Mouse (Mus musculus) lung, embryonic 16.5 days (tissue): Measurements from ENCODE around the gene Rab23. TPM values are rescaled to one million over a fixed set of nuclear protein-coding genes. Genes with fewer than 3 reads are reported as not detected.

Experiments used
- ATAC-seq: fragments of 200-750 bp; cut with Nextera tagmentation; 2 replicates; pipeline ENCODE4 v1.8.0; 2017; ENCODE audit warnings: low read depth, mild to moderate bottlenecking, moderate library complexity
- H3K27ac ChIP-seq: fragments of 300-500 bp; sonication (generic); 2 replicates; pipeline ENCODE4 v1.5.1; 2014; ENCODE audit warnings: mild to moderate bottlenecking, control low read depth, low read length
- H3K27me3 ChIP-seq: fragments of 300-500 bp; sonication (generic); 2 replicates; pipeline ENCODE4 v1.6.1; 2014; ENCODE audit warnings: low read depth, low read length, mixed read lengths; ENCODE audit not compliant: control insufficient read depth, insufficient read depth
- H3K36me3 ChIP-seq: fragments of 300-500 bp; sonication (generic); 2 replicates; pipeline ENCODE4 v1.6.1; 2014; ENCODE audit warnings: low read length; ENCODE audit not compliant: control insufficient read depth, insufficient read depth
- H3K4me1 ChIP-seq: fragments of 300-500 bp; sonication (generic); replicated peaks from 2 replicates; pipeline ENCODE4 v1.6.1; 2014; ENCODE audit warnings: low read length, mixed read lengths; ENCODE audit not compliant: control insufficient read depth, insufficient read depth
- H3K4me2 ChIP-seq: fragments of 300-500 bp; sonication (generic); 2 replicates; pipeline ENCODE4 v1.6.1; 2014; ENCODE audit warnings: low read depth, low read length, control low read depth
- H3K4me3 ChIP-seq: fragments of 300-500 bp; sonication (generic); 2 replicates; pipeline ENCODE4 v1.5.1; 2014; ENCODE audit warnings: mild to moderate bottlenecking, low read length, control low read depth
- H3K9ac ChIP-seq: fragments of 300-500 bp; sonication (generic); 2 replicates; pipeline ENCODE4 v1.6.1; 2014; ENCODE audit warnings: low read length, control low read depth
- H3K9me3 ChIP-seq: fragments of 300-500 bp; sonication (generic); 2 replicates; pipeline ENCODE4 v1.6.1; 2016; ENCODE audit warnings: low read length; ENCODE audit not compliant: control insufficient read depth
- WGBS: fragments of 180-500 bp; shearing (Covaris S2); extraction: QIAGEN DNeasy Blood & Tissue Kit; methylation state at CpG from one replicate; pipeline ENCODE4 v1.1.7; 2014; 5-methylcytosine and 5-hydroxymethylcytosine counted together
- polyA plus RNA-seq: library from polyadenylated mRNA; unstranded; fragments of >200 nt; fragmentation: Nextera tagmentation; extraction: Ambion mirVana; gene quantifications from 2 replicates; pipeline ENCODE4 v1.2.1, GENCODE M21; 2015

Gene Rab23
- polyA plus RNA-seq, 1 experiment from 2014 or later: 24.9 TPM

DNA sequence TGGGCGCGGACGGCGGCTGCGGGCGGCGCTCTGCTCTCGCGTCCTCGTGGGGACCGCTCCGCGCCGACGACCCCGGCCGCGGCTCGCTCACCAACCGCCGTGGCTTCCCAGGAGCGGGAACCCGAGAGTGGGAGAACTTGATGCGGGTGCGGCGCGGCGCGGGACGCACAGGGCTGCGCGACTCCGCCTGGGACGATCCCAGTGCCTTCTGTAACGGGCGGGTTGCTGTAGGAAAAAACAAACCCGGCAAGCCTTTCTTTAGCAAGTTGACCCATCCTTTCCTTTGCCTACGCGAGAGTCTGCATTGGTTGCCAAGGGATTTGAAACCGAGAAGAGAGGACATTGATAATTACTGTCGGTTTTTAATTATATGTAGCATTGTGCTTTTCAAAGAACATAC, 544 bp downstream of the Rab23 start:
- Histone ChIP-seq H3K27ac (peak overlapping the region; percentile 86), H3K4me3 (peak overlapping the region; percentile 70), H3K9me3 (no peaks in the 10 kb centered on the region), H3K4me2 (peak overlapping the region; percentile 61), H3K36me3 (peaks cover 14% of the 10 kb centered on the region), H3K4me1 (peaks cover 4% of the 10 kb centered on the region; the same call in 1 of the 2 replicates), H3K27me3 (no peaks in the 10 kb centered on the region), H3K9ac (peak overlapping the region; percentile 88)
- WGBS: under 1% methylated on average over 26 of the region's 41 CpGs
- ATAC-seq: peak; percentile 70; the same call in 1 of the 2 replicates

- no peak overlapping the region for H3K4me3 ChIP-seq
- H3K4me1 ChIP-seq: peaks cover 4% of the 10 kb centered on the region; the same call in 1 of the 2 replicates
- H3K27me3 ChIP-seq: no peaks in the 10 kb centered on the region
- peak overlapping the region; percentile 61 for H3K4me2 ChIP-seq
- WGBS: 80% methylated on average over 7 of the region's 7 CpGs
- no peaks in the 10 kb centered on the region for H3K9me3 ChIP-seq
- H3K36me3 ChIP-seq: peaks cover 18% of the 10 kb centered on the region
- no peak overlapping the region for H3K27ac ChIP-seq
- peak overlapping the region; percentile 37; the same call in 1 of the 2 replicates for H3K9ac ChIP-seq
- ATAC-seq: no peak
Measured at GRCm38 (mm10) chr1:33721020-33721419, 1.3 kb downstream of the Rab23 start.

GRCm38 (mm10) chr1:33724516-33724915, 4.8 kb downstream of the Rab23 start:
- WGBS: 88% methylated on average over 6 of the region's 6 CpGs
- peaks cover 4% of the 10 kb centered on the region; the same call in 1 of the 2 replicates for H3K4me1 ChIP-seq
- H3K9me3 ChIP-seq: no peaks in the 10 kb centered on the region
- no peak overlapping the region for H3K27ac ChIP-seq
- no peak overlapping the region for H3K9ac ChIP-seq
- ATAC-seq: no peak
- no peaks in the 10 kb centered on the region for H3K27me3 ChIP-seq
- H3K4me2 ChIP-seq: no peak overlapping the region
- no peak overlapping the region for H3K4me3 ChIP-seq
- peaks cover 25% of the 10 kb centered on the region for H3K36me3 ChIP-seq

GRCm38 (mm10) chr1:33725086-33725485, 5.4 kb downstream of the Rab23 start:
- H3K4me1 ChIP-seq: peaks cover 4% of the 10 kb centered on the region; the same call in 1 of the 2 replicates
- H3K9ac ChIP-seq: no peak overlapping the region
- H3K27me3 ChIP-seq: no peaks in the 10 kb centered on the region
- no peaks in the 10 kb centered on the region for H3K9me3 ChIP-seq
- WGBS: 93% methylated on average over 5 of the region's 5 CpGs
- H3K4me3 ChIP-seq: no peak overlapping the region
- no peak for ATAC-seq
- H3K36me3 ChIP-seq: peaks cover 25% of the 10 kb centered on the region
- no peak overlapping the region for H3K4me2 ChIP-seq
- no peak overlapping the region for H3K27ac ChIP-seq

DNA sequence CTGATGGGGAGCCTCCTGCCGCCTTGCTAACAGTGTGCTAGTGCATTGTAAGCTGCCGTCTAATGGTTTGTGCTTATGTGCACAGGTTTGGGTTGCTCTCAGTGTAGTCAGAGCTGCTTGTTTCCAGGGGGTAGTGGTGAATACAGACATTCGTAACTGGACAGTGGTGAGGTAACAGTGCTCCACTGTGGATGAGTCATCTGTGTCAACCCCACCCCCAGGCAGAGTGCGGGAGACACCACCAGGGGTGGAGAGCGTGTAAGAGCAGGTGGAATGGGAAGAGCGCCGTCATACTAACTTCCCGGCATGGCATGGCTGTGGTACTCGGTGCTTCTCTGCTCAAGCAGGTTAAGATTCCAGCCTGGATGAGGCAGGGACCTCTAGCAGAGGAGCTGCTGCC, 13.4 kb downstream of the Rab23 start:
- no peak overlapping the region for H3K9ac ChIP-seq
- 82% methylated on average over 9 of the region's 9 CpGs for WGBS
- no peak for ATAC-seq
- no peaks in the 10 kb centered on the region for H3K4me1 ChIP-seq
- no peaks in the 10 kb centered on the region for H3K9me3 ChIP-seq
- no peak overlapping the region for H3K4me2 ChIP-seq
- H3K27ac ChIP-seq: no peak overlapping the region
- H3K4me3 ChIP-seq: no peak overlapping the region
- H3K36me3 ChIP-seq: peaks cover 23% of the 10 kb centered on the region
- H3K27me3 ChIP-seq: no peaks in the 10 kb centered on the region

DNA sequence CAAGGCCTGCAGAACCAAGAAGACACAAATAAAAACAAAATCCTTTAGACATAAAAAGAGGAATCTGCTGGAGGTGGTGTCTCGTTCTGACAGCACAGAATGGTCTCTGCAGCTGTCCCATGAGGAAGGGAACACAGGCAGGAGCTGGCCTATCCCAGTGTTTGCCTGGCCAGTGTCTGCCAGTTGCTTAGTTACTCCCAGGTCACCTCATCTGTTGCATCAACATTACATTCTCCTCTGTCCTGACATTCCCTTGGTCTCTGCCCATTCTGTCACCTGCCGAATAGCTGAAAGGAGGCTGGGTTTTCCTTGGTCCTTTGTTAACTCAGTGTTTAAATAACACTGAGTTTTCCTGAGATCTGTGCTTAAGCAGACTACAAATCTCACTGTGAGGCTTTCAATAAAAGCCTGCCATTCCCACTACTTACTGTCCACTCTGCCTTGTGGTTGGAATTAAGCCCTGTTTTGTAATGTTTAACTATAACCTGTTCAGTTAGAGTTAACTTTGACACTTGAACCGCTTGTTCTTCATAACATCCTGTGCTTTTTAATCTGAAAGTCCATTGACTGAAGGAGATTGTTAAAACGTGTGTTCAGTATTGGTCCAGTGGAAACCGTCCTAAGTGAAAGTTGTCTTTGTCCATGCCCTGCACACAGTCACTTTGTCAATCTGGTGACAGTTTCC, 14.5 kb downstream of the Rab23 start:
- WGBS: 63% methylated on average over 5 of the region's 5 CpGs
- Histone ChIP-seq H3K4me3 (no peak overlapping the region), H3K27ac (no peak overlapping the region), H3K27me3 (no peaks in the 10 kb centered on the region), H3K36me3 (peaks cover 22% of the 10 kb centered on the region), H3K9me3 (no peaks in the 10 kb centered on the region), H3K4me2 (no peak overlapping the region), H3K4me1 (no peaks in the 10 kb centered on the region), H3K9ac (no peak overlapping the region)
- ATAC-seq: no peak

- Histone ChIP-seq H3K9ac (no peak overlapping the region), H3K4me2 (no peak overlapping the region), H3K27ac (no peak overlapping the region), H3K4me3 (no peak overlapping the region), H3K9me3 (no peaks in the 10 kb centered on the region), H3K4me1 (no peaks in the 10 kb centered on the region), H3K36me3 (peaks cover 19% of the 10 kb centered on the region), H3K27me3 (no peaks in the 10 kb centered on the region)
- WGBS: 90% methylated on average over 11 of the region's 11 CpGs
- ATAC-seq: no peak
Measured at GRCm38 (mm10) chr1:33738281-33738680, 18.6 kb downstream of the Rab23 start.

- H3K4me1 ChIP-seq: no peaks in the 10 kb centered on the region
Measured at GRCm38 (mm10) chr1:33738681-33739278, 19.1 kb downstream of the Rab23 start.

GRCm38 (mm10) chr1:33739302-33739701, 19.6 kb downstream of the Rab23 start:
- H3K27me3 ChIP-seq: no peaks in the 10 kb centered on the region
- H3K4me3 ChIP-seq: no peak overlapping the region
- H3K9ac ChIP-seq: no peak overlapping the region
- peaks cover 19% of the 10 kb centered on the region for H3K36me3 ChIP-seq
- no peaks in the 10 kb centered on the region for H3K4me1 ChIP-seq
- 27% methylated on average over 12 of the region's 12 CpGs for WGBS
- no peaks in the 10 kb centered on the region for H3K9me3 ChIP-seq
- ATAC-seq: peak; percentile 70; the same call in 1 of the 2 replicates
- no peak overlapping the region for H3K4me2 ChIP-seq
- H3K27ac ChIP-seq: no peak overlapping the region

More at GRCm38 (mm10) chr1:33738681-33739278, 19.1 kb downstream of the Rab23 start:
- WGBS: 85% methylated on average over 11 of the region's 11 CpGs
- H3K4me3 ChIP-seq: no peak overlapping the region
- no peaks in the 10 kb centered on the region for H3K9me3 ChIP-seq
- no peak for ATAC-seq
- H3K9ac ChIP-seq: no peak overlapping the region
- H3K4me2 ChIP-seq: no peak overlapping the region
- H3K27ac ChIP-seq: no peak overlapping the region
- H3K27me3 ChIP-seq: no peaks in the 10 kb centered on the region
- H3K36me3 ChIP-seq: peaks cover 19% of the 10 kb centered on the region
